Mouse (Mus musculus) urinary bladder, adult 18-20 months (tissue): ENCODE results near the gene Klhdc10.
A peak's percentile ranks its signal among the peaks of the same experiment; 100 is the strongest.
"Not testable (repeated sequence)": the region's sequence is repeated elsewhere in the genome, so short reads cannot be mapped to it uniquely, and the experiment has no call there.

Source experiments
- DNase-seq, 2 experiments: peaks; one replicate each; pipeline ENCODE4 v3.0.0; 2022; ENCODE audit warnings: low spot score in 2 of 2, mixed read lengths in 2 of 2

The Klhdc10 gene

GRCm38 (mm10) chr6:30401308-30402015 lies at the start of gene Klhdc10:
Gene Klhdc10, plus strand, starts transcription at chr6:30401868.
- peak; percentile 100 for DNase-seq

- DNase-seq = no peak
Measured at GRCm38 (mm10) chr6:30352762-30353161, 48.9 kb upstream of the Klhdc10 start.

GRCm38 (mm10) chr6:30353661-30354060 lies 48.0 kb upstream of the Klhdc10 start:
- no peak for DNase-seq

- no peak for DNase-seq
Measured at GRCm38 (mm10) chr6:30354760-30355159, 46.9 kb upstream of the Klhdc10 start.

- DNase-seq = peak in 1 of 2 experiments; percentile 22
Measured at GRCm38 (mm10) chr6:30355701-30356100, 46.0 kb upstream of the Klhdc10 start.

GRCm38 (mm10) chr6:30356161-30356560 lies 45.5 kb upstream of the Klhdc10 start:
- no peak for DNase-seq

GRCm38 (mm10) chr6:30356680-30357079 lies 45.0 kb upstream of the Klhdc10 start:
- DNase-seq = peak in 1 of 2 experiments; percentile 36

GRCm38 (mm10) chr6:30357561-30358177 lies 44.0 kb upstream of the Klhdc10 start:
- DNase-seq = peak; percentile 42 to 59

GRCm38 (mm10) chr6:30359762-30360509 lies 41.7 kb upstream of the Klhdc10 start:
- no peak for DNase-seq

- no peak for DNase-seq
Measured at GRCm38 (mm10) chr6:30363808-30364207, 37.9 kb upstream of the Klhdc10 start.

GRCm38 (mm10) chr6:30369291-30369690 lies 32.4 kb upstream of the Klhdc10 start:
- DNase-seq = no peak

GRCm38 (mm10) chr6:30372627-30373369 lies 28.9 kb upstream of the Klhdc10 start:
- no peak for DNase-seq

- no peak for DNase-seq
Measured at GRCm38 (mm10) chr6:30374731-30375510, 26.7 kb upstream of the Klhdc10 start.

- DNase-seq = no peak
Measured at GRCm38 (mm10) chr6:30375791-30376190, 25.9 kb upstream of the Klhdc10 start.

- DNase-seq = no peak
Measured at GRCm38 (mm10) chr6:30381116-30381515, 20.6 kb upstream of the Klhdc10 start.

- not testable (repeated sequence) for DNase-seq
Measured at GRCm38 (mm10) chr6:30390271-30390670, 11.4 kb upstream of the Klhdc10 start.

GRCm38 (mm10) chr6:30390714-30391697 lies 10.7 kb upstream of the Klhdc10 start, which contains the start of gene Zc3hc1:
Gene Zc3hc1, minus strand, starts transcription at chr6:30391028.
- peak; percentile 46 to 58 for DNase-seq

GRCm38 (mm10) chr6:30391996-30392395 lies 9.7 kb upstream of the Klhdc10 start:
- DNase-seq = no peak

- no peak for DNase-seq
Measured at GRCm38 (mm10) chr6:30400146-30400545, 1.5 kb upstream of the Klhdc10 start.

GRCm38 (mm10) chr6:30400716-30401115 lies 952 bp upstream of the Klhdc10 start:
- no peak for DNase-seq
